In the genomic region with DNA sequence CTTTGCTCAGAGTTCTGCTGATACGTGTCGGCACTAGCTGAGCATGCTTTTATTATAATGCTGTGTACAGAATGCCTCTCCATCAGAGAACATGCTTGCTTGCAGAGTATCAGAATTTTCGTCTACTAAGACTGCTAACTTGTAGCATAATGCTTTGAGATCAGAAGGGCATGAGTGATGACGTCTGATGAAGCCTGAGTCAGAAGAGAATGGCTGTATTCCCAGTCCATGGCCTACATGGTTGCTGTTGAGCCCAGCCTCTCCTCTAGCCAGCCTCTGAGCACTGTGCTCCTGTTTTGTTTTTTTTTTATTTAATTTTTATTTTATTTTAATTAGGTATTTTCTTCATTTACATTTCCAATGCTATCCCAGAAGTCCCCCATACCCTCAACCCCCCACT, we compare ENCODE assay signal across 6 mouse cellular contexts.
"Had no signal": no experiment of that assay in that cellular context is flagged by ENCODE, and none has a peak within 500 bp of the region (broad histone marks: within the 10 kb centered on the region; RNA-seq: fewer than 3 reads in every experiment).

No protein-coding gene starts in this region.

- DNase-seq: kidney, postnatal 25 days; liver; liver, embryonic 13.5 days; liver, postnatal 0 days; right cerebral cortex, postnatal 14 days; thymus, postnatal 4 days had no signal
